Mouse (Mus musculus): ENCODE measurements around the gene Hnf1a. TPM values are rescaled to one million over a fixed set of nuclear protein-coding genes. Genes with fewer than 3 reads are reported as not detected.

Hnf1a gene
- polyA plus RNA-seq, 1 experiment, result 0.18 TPM

Other genes with a start within 250 kb of the Hnf1a start
- gene Ankrd13a, start 196.4 kb downstream of the Hnf1a start, polyA plus RNA-seq (2012; rRNA removed), result 50.3 and 56.1 TPM in 2 replicates
- 34.7 and 38.7 TPM in 2 replicates for gene Git2, start 195.6 kb downstream of the Hnf1a start, polyA plus RNA-seq (2012; rRNA removed)
- gene 1500011B03Rik, start 147.6 kb downstream of the Hnf1a start, polyA plus RNA-seq (2012; rRNA removed), result 172 and 286 TPM in 2 replicates
- not detected in 2 replicates for gene 4930519G04Rik, start 117.4 kb downstream of the Hnf1a start, polyA plus RNA-seq (2012; rRNA removed)
- gene Gm9936, start 112.4 kb downstream of the Hnf1a start, polyA plus RNA-seq (2012; rRNA removed), result not detected in 2 replicates
- gene Oasl2, start 74.2 kb downstream of the Hnf1a start, polyA plus RNA-seq (2012; rRNA removed), result 9.2 and 10.1 TPM in 2 replicates
- gene Oasl1, start 47.9 kb downstream of the Hnf1a start, polyA plus RNA-seq (2012; rRNA removed), result 1.9 and 2.0 TPM in 2 replicates
- 21.0 and 27.0 TPM in 2 replicates for gene 2210016L21Rik, start 28.9 kb downstream of the Hnf1a start, polyA plus RNA-seq (2012; rRNA removed)
- gene Sppl3, start 40.0 kb upstream of the Hnf1a start, polyA plus RNA-seq (2012; rRNA removed), result 55.5 and 57.5 TPM in 2 replicates
- 0.30 TPM in 1 of 2 replicates, not detected in the other for gene Gm10401, start 127.2 kb upstream of the Hnf1a start, polyA plus RNA-seq (2012; rRNA removed)
- gene Acads, start 148.3 kb upstream of the Hnf1a start, polyA plus RNA-seq (2012; rRNA removed), result 107 and 151 TPM in 2 replicates
- 78.3 and 91.3 TPM in 2 replicates for gene Unc119b, start 163.9 kb upstream of the Hnf1a start, polyA plus RNA-seq (2012; rRNA removed)
- gene Mlec, start 187.1 kb upstream of the Hnf1a start, polyA plus RNA-seq (2012; rRNA removed), result 138 and 166 TPM in 2 replicates
- 2.4 and 3.3 TPM in 2 replicates for gene Cabp1, start 223.3 kb upstream of the Hnf1a start, polyA plus RNA-seq (2012; rRNA removed)